Mouse (Mus musculus) layer of hippocampus, adult 9-10 months (tissue): ENCODE data around the gene Syna.

Experiments used
- DNase-seq: peaks from one replicate; pipeline ENCODE4 v3.0.0; 2022; ENCODE audit warnings: low spot score

The Syna gene

DNA sequence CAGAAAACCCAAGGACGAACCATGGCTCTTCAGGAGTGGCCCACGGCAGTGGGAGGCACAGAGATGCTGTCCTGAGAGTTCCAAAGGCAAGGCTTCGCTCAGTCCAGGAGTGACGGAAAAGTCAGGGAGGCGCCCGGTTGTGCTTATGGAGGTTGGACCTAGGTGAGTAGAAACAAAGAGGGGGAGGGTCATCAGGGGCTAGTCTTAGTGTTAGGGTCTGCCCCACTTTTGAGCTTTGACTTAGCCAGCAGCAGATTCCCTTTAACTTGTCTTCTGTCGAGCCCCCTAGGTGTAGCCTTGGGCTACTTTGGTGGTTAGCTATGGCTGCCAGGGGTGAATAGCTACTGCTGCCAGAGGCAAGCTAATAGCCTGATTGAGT is at the start of gene Syna:
Gene Syna (minus strand): TSS at position 101 of the 379 bp plus-strand sequence.
- no peak for DNase-seq

DNA sequence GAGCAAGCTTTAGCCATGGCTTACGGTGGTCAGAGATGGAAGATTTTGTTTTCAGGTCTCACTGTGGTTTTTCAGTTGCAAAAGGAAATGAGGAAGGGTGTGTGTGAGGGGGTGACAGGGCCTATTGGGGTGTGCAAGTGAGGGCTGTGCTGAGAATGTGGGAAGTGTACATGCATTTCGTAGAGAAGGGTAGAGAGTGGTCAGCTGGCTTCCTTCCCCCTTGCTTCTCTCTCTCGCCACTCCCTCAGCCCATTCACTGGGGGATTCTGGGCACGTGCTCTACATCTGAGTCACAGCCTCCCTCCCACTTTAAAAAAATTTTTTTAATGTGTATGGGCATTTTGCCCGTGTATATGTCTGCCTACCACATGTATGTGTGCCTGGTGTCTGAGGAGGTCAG is 47.1 kb upstream of the Syna start:
- DNase-seq: no peak

DNA sequence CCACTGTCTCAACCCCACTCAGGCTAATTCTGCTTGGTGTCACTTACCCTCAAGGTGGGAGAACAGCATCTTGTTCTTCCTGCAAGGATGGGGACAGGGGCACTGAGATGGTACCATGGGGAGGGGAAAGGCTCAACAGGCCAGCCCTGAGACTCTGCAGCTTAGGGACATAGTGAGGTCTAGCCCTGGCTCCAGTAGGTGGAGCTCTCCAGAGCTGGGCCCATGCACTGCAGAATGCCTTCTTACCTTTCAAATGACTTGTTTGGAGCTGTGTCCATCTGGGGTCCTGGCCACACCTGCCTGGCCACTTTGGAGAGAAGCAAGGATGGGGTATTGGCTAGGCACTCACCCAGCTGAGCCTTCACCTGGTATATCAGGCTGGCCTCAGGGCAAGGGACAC is 46.3 kb upstream of the Syna start:
- DNase-seq: no peak

DNA sequence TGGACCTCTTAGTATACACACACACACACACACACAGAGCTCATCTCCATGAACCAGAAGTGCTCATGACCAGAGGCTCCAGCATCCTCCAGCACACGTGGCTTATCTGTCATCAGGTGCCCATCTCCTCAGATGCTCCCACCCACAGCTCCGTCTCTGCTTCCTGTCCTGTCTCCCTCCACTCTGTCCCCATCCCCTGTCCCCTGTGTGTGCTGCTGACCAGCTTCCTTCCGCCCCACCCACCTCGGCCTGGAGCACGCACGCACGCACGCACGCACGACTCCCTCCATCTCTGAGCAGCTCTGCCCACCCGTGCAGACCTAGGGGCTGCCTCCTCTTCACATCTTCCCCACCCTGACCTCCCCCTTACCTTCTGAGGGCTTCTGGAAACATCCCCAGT is 44.4 kb upstream of the Syna start:
- no peak for DNase-seq

DNA sequence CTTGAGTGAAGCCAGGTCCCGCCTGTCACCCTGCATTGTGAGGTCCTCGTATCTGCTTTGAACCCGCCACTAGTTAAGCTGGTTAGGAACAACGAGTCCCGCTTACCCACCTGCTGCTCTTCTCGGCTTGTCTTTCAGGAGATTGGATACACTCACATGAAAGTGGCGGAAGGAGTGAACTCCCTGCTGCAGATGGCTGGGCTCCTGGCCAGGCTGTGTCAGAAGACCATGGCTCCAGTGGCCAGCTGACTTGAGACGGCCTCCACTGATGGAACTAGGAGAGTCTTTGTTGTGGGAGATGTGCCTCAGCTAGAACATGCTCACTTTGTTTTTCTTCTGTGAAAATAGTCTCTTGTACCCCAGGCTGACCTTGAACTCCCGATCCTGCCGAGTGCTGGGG is 37.7 kb upstream of the Syna start:
- DNase-seq: no peak

DNA sequence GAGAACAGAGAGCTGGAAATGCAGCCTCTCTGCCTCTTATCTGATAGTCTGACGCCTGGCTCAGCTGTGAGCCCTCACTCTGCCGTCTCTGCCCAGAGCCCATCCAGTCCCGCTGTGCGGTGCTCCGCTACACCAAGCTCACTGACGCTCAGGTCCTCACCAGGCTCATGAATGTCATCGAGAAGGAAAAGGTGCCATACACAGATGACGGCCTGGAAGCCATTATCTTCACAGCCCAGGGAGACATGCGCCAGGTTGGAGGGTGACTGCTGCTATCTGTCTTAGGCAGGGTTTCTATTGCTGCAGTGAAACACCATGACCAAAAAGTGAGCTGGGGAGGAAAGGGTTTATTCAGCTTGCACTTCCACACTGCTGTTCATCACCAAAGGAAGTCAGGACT is 33.1 kb upstream of the Syna start:
- no peak for DNase-seq

DNA sequence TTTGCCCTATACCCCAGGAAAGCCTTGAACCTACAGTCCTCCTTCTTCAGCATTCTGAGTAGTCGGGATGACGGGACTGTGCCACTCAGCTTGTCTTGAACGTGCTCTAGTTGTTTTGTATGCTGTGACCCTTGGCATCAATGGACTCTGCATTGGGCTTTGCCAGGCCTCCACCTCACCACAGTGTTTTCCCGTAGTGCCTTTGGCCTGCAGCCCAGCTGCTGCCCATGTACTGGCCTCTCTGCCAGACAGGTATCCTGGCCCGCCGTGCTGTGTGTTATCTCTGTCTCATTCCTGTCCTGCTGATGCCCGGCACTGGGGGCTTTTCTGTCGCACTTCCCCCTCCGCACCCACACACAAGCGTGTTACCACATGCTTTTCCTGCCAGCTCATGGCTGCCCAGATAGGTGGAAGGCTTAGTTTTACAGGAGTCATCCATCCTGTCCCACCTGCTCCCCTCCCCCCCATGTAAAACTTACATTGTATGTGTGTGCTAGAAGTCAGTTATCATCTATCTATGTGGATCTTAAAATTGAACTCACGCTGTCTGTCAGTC is 32.1 kb upstream of the Syna start:
- DNase-seq: no peak

DNA sequence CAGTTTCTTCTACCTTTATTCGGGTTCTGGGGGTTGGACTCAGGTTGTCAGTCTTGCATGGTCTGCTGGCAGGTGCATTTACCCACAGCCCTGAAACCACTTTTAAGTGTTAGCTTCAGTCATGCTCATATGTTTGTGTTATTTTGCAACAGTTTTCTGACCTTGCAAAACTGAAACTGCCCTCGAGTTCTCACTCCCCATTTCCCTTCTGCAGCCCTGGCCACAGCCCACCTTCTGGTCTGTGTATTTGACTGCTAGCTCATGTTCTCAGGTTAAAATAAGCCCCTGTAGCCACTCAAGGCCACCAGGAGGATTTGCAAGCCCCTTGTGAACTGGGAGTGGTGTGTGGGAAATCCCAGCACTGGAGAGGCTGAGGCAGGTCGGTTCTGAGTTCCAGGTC is 29.9 kb upstream of the Syna start:
- no peak for DNase-seq

DNA sequence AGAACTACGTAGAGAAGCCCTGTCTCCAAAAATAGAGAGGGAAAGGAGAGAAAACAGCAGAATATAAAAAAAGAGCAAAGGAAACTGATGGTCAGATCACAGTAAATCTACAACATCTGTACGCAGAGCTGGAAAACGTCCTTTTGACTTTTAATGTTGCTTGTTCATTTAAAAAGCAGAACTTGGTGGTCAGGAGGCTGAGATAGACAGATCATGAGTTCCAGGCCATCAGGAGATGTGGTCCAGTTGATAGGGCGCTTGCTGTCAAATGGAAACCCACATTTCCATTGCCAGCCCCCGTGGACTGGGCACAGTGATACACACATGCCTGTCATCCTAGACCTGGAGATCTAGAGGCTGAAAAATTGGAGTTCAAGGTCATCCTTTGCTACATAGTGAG is 24.8 kb upstream of the Syna start:
- no peak for DNase-seq

DNA sequence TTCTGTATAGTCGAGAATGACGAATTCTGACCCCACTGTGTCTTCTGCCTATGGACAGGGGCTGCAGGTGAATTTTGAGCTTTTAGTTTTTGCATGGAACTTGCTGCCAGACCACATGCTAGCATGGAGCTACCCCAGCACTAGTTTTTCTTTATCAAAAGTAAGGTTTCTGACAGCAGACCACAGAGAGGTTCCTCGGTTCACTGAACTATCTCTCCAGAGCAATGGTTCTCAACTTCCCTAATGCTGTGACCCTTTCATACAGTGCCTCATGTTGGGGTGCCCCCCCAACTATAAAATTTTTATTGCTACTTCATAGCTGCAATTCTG is 23.9 kb upstream of the Syna start:
- no peak for DNase-seq

DNA sequence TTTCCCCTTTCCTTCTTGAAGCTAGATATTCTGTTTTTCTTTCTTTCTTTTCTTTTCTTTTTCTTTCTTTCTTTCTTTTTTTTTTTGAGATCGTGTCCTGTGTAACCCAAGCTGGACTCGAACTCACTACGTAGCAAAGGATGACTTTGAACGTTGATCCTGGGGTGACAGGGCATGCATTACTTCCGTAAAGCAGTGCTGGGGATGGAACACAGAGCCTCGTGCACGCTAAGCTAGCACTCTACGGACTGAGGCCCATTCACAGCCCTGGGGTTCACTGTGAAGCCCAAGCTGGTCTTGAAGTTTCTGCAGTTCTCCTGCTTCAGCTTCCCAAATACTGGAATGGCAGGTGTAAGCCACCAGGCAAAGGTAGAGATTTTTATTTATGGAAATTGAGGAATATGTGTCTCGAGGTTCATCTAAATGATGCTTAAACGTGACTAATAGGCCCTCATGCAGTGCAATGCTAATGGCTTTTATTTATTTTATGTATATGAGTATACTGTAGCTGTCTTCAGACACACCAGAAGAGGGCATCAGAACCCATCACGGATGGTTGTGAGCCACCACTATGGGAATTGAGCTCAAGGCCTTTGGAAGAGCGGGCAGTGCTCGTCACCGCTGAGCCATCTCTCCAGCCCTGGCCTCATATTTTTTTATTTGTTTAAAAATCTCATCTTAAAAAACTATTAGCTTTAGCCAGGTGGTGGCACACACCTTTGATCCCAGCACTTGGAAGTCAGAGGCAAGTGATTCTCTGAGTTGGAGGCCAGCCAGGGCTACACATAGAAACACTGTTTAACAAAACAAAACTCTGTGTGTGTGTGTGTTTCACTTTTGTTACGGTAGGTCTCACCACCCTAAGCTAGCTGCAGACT is 23.3 kb upstream of the Syna start:
- no peak for DNase-seq

DNA sequence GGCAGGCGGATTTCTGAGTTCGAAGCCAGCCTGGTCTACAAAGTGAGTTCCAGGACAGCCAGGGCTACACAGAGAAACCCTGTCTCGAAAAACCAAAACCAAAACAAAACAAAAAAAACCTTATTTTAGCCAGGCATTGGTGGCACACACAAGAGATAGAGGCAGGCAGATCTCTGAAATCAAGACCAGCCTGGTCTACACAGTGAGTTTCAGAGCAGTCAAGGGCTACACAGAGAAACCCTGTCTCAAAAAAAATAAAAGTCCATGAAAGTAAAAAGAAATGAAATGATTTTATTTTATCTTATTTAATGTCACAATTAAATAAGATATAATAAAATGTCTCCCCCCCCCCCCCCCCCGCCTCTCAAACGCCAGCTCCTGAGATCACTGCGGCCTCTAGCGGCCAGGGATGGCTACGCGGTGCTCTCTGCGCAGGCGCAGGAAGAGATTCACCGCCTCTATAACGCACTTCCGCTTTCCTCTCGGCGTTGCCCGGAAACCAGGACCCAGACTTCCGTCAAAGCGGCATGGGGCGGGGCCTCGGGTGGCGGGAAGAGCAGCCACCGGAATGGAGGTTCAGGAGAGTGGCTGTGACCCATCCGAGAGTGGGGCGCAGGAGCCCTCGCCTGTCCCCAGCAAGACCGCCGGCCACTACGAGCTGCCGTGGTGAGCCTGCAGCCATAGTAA is 22.4 kb upstream of the Syna start:
- DNase-seq: peak; percentile 84

DNA sequence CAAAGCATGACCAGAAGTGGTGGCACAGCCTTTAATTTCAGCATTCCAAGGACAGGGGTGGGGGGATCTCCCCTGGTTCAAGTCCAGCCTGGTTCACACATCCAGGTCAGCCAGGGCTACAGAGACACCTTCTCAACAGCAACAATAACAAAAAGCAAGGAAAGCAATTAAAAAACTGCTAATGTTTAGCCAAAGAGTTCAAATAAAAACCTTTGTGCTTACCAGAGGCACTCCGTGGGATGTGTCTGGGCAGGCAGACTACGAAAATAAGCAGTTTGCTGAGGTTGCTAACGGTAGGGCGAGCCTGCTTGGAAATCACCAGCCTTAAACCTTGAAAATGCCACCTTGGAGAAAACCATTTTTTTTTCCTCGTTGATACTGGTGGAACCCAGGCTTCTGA is 21.2 kb upstream of the Syna start, which contains the start of gene Rfc2:
Gene Rfc2 (plus strand): TSS at position 221 of the 400 bp plus-strand sequence.
- DNase-seq: no peak

DNA sequence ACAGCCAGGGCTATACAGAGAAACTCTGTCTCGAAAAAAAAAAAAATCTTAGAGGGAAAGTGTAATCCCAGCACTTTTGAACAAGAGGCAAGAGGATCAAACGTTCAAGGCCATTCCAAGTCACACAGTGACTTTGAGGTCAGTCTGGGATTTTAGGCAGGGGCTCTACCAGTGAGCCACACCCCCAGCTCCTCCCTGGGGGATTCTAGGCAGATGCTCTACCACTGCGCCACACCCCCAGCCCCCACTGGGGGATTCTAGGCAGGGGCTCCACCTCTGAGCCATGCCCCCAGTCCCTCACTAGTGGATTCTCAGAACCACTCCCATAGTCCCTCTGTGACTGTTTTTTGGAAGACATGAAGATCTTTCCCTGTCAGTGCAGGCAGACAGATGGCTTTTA is 19.2 kb upstream of the Syna start:
- no peak for DNase-seq

DNA sequence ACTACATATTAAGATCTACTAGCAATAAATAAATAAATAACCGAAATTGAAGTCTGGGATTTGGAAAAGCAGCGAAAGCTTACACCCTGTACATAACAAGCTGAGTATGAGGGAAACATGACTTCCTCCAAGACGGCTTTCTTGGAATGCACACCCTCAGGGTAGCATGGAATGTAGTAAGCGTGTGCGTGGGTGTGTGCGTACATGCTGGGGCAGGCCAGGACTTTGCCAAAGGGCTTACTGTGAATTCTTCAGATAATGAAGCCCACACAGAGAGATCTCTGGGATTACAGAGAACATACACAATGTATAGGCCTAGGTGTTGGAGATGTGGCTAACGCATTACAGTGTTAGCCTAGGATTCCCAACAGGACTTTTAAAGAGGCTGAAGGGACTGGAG is 17.6 kb upstream of the Syna start:
- DNase-seq: no peak

DNA sequence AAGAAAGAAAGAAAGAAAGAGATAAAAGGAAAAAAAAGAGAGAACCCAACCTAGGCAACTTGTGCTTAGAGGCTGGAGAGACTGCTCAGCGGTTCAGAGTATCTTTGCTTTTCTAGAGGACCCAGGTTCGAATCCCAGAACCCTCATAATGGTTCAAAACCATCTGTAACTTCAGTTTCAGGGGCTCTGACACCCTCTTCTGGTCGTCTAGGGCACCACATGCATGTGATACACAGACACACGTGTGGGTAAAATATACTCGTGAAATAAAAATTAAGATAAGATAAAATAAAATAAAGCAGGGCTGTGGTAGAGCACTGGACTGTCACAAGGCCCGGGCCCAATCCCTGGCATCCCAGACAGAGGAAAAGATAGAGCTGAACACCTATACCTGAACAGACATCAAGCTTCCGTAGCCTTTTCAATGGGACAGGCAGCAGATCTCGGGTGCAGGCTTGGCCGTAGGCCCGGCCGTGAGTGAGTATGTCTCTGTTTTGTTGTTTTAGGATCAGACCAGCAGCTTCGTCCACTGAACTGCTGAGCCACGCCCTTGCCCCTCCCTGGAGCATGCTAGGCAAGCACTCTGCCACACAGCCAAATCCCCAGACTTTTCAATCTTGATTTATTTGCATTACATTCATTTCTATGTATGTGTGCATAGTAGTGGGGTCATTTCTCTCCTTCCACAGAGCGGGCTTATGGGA is 16.7 kb upstream of the Syna start:
- DNase-seq: no peak

DNA sequence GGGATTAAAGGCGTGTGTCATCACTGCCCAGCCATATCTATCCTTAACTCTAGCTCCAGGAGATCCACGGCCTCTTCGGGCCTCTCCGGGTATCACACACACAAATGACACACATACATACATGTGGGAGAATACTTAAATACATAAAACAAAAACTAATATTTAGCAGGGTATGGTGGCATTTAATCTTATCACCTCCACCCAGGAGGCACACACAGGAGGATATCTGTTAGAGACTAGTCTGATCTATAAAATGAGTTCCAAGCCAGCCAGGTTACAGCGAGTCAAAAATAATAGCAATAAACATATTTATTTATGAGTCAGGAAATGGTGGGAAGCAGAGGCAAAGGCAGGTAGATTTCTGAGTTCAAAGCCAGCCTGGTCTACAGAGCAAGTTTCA is 15.9 kb upstream of the Syna start:
- DNase-seq: no peak

DNA sequence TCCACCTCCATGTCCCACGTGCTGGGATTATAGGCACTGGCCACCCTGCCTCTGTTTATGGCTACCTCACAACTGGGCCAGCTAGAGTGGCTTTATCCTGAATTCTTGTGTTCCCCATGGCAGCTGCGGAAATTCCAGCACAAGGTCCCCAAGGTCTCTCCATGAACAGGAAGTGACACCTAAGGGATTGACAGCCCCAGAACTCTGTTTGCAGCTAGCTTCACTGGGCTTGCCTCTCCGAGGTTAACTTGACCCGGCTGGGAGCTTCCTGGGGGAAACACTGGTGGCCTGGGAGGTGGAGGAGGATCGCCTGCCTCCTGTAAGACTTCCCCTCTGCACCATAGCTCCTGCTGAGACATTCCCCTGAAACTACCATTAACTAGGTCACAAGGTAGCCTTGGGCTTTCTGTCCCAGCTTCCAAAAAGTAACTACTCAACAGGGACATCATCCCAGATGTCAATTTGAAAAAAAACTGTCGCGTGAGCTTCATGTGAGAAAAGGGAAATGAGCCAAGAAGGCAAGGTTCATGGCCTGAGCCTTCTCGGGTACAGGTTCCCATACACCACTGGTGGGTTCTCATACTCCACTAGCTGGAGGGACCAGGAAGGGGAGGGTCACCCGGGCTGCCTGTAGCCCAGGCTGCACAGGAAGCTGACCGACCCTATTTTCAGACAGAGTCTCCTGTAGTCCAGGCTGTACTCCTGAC is 12.7 kb upstream of the Syna start:
- no peak for DNase-seq

DNA sequence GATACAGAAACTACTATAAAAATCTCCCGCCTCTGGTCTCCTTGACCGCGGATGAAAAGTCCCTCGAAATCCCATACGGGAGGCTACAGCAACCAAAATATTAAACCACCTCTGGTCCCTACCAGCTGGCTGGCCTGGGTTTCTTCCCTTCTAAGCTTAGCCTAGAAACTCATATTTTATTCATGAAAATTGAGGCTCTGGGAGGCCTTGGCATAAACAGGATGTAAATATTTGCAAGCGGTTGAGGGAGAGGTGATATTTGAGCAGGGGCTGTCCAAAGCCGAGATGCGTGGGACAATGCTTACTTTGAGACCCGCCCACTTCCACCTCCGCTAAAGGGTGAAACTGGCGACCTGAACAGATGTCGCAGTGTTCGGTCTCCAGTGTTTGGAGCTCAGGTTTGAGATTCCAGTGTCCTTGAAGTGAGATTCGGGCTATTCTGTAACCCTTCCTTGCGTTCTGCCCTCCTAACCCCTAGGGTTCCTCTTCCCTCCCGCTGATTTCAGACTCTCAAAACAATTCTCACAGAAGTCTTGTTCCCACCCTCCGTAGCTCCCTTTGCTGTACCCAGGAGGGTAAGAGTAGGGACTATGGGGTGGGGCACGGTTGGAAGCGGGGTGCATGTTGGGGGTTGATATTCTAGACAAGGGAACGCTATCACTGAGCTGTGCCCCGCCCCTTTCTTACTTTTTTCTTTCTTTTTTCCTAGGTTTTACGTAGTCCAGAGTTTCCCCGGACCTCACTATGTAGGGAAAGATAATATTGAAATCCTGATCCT is 11.9 kb upstream of the Syna start:
- no peak for DNase-seq

DNA sequence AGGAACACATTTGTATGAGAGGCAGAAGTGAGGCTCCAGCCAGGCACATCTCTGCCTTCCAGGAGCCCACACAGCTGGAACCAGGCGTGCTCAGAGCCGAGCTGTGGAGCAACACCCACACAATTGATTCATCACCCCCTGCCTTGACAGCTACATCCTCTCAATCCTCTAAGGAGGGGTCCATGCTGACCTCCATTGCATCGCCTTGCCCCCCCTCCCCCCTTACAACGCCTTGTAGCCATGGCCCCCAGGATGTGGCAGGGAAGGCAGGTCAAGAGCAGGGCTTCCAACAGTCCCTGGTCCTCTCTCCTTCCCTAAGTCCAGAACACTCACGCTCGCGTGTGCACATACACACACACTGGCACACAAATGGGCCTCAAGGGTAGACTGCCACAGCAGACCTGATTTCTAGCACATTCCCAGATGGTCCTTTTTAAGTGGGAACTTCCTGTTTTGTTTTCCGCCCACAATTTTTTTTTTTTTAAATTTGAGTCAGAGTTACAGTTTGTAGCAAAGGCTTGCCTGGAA is 9.1 kb upstream of the Syna start:
- DNase-seq: no peak

DNA sequence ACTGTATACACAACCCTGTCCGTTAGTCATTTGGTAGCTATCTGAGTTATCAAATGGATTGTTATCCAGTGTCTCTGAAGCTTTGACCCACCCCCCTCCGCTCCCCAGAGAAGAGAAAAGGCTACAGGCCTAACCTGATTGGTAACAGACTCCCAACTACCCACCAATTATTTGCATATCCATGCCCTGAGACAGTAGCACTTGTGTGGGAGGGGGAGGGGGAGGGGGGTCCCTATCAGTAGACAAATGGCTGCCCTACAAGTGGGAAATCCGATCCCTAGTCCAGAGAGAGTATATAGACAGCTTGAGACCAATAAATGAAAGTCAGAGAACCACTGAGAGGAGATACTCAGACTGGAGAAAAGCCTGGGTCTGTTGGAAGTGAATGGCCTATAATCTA is 8.1 kb upstream of the Syna start:
- no peak for DNase-seq
